Mouse (Mus musculus) bone marrow macrophage, adult 2 months (primary cell): ENCODE measurements at regions not wholly inside any gene's neighbourhood (a gene's known extent, or its start where the extent isn't known, plus 50 kb on each side); places are given as distances from the start of the nearest gene placed in this dataset.

ENCODE experiments used
- H3K27ac ChIP-seq: 2 replicates; pipeline ENCODE4 v1.5.1; 2012; ENCODE audit warnings: low read depth, low read length; ENCODE audit not compliant: insufficient read depth
- H3K4me1 ChIP-seq: 2 replicates; pipeline ENCODE4 v1.6.1; 2012; ENCODE audit warnings: low read length; ENCODE audit not compliant: control insufficient read depth, insufficient read depth
- H3K4me3 ChIP-seq: 2 replicates; pipeline ENCODE4 v1.5.1; 2012; ENCODE audit warnings: mild to moderate bottlenecking, low read length, moderate library complexity; ENCODE audit not compliant: insufficient read depth
- CTCF ChIP-seq: IDR thresholded peaks from 2 replicates; pipeline ENCODE4 v1.5.1; 2012; ENCODE audit warnings: low read depth, mild to moderate bottlenecking, low read length, moderate library complexity
- POLR2A ChIP-seq: IDR thresholded peaks from 2 replicates; pipeline ENCODE4 v1.6.1; 2012; ENCODE audit warnings: mild to moderate bottlenecking, low read depth, low read length, borderline replicate concordance

DNA sequence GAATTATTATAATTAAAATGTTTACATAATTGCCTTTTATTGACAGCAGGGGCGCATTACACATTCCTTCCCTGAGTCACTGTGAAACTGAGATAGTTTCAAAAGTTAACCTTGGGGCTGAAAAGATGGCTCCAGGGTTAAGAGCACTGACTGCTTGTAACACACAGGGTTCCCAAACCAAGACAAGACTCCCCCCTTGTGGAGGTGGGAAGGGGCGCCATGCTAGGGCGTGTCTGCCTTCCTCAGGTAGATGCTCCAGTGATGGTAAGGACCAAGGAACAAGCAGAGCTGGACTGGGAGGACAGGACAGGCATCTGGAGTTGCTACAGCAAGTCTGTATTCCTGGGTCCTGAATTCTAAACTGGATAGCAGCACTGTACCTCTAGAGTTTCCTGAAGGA, 351.9 kb downstream of the Tbc1d22a start:
- TF ChIP-seq CTCF = no peak
- no peak for TF ChIP-seq POLR2A
- no peak overlapping the region for H3K27ac ChIP-seq
- no peak overlapping the region for H3K4me3 ChIP-seq
- no peaks in the 10 kb centered on the region for H3K4me1 ChIP-seq

DNA sequence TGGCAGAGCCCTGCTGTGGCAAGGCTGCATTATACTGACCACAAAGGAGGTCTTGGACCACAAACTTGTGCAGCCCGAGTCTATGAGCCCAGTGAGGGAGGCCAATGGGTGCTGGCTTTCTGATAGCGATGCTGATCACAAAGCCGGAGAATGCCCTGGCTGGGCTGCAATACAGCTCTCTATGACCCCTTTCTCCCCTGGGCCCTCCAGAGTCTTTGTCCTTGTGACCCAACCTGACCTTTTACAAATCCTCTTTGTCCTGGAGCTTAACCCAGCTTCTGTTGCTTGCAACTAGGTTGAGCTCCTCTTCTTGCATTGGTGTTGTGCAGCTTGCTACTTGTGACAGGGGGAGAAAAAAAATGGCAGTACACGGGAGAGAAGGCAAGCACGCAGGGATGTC, 360.1 kb downstream of the Tbc1d22a start:
- Histone ChIP-seq H3K4me1 (no peaks in the 10 kb centered on the region), H3K4me3 (no peak overlapping the region), H3K27ac (no peak overlapping the region)
- TF ChIP-seq CTCF (no peak), POLR2A (no peak)

DNA sequence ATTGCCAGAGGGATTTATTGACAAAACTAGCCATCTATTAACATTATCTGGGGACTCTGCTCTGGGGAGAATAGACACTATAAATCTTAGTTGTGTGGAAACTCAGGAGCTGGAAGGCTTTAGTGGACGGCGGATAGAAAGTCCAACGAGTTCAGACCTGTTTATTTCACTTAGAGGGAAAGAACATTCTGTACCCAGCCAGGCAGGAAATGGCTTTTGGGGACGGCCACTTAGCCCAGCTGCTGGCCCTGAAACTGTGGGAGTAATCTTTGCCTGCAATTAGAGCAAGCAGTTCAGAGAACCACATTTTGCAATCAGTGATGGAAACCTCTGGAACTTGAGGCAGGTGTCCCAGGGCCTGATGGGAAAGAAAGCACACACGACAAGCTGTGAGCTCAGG, 362.4 kb downstream of the Tbc1d22a start:
- no peaks in the 10 kb centered on the region for H3K4me1 ChIP-seq
- no peak for TF ChIP-seq CTCF
- TF ChIP-seq POLR2A = no peak
- no peak overlapping the region for H3K27ac ChIP-seq
- no peak overlapping the region for H3K4me3 ChIP-seq

DNA sequence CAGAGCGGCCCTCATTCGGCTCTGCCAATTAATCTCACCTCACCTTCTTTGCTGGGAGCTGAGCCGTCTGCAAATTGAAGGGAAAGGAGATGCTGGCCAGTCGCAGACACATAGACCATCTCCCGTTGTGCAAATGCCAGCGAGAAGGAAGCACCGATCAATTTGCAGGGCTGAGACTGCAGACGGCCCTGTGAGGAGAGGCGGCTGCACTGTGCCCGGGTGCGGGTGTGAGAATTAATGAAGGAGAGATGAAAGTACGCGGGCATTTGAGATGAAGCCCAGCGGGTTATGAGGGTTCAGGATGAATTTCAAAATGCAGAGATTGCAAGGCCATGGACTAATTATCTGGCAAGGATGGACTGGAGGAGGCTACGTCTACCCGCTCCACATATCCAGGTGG, 364.4 kb downstream of the Tbc1d22a start:
- no peak for TF ChIP-seq POLR2A
- no peak for TF ChIP-seq CTCF

DNA sequence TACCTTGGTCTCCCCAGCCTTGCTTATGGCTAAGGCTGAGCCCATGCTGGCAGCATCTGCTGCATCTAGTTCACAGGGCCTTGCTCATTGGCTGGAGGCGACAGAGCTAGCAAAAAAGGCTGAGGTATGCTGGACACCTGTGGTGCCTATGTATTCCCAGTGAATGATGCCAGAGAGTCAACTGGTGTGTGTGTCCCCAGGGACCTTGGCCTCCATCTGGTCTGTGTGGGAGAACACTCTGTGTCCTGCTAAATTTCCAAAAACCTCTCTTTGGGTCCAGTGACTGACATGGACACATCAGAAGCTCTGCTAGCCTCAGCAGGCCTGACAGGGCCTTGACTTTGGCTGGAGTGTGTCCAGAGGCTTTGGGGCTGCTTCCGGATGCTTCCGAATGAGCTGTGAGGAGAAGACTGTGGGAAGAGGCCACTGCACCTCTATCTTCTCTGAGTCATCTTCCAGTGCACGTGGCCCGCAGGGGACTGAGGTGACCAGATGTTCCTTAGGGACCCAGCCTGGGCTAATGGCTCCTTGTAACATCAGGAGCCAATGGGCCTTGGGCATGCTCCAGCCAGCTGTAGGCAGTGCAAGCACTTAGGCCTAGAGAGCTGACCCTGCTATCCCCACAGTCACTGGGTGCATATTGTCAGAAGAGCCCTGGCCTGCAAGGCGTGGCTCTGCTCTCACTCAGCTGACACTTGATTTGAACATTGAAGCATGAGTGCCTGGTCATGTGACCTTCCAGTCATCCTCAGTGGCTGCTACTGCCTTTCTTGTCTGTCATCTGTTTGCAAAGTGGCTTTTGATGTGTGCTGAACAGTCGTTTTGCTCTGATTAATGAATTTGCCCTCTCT, 368.2 kb downstream of the Tbc1d22a start:
- TF ChIP-seq POLR2A = no peak
- TF ChIP-seq CTCF = no peak
- Histone ChIP-seq H3K4me3 (no peak overlapping the region), H3K27ac (no peak overlapping the region), H3K4me1 (no peaks in the 10 kb centered on the region)

More for the DNA sequence above, 364.4 kb downstream of the Tbc1d22a start:
- no peak overlapping the region for H3K27ac ChIP-seq
- no peak overlapping the region for H3K4me3 ChIP-seq
- H3K4me1 ChIP-seq = no peaks in the 10 kb centered on the region

DNA sequence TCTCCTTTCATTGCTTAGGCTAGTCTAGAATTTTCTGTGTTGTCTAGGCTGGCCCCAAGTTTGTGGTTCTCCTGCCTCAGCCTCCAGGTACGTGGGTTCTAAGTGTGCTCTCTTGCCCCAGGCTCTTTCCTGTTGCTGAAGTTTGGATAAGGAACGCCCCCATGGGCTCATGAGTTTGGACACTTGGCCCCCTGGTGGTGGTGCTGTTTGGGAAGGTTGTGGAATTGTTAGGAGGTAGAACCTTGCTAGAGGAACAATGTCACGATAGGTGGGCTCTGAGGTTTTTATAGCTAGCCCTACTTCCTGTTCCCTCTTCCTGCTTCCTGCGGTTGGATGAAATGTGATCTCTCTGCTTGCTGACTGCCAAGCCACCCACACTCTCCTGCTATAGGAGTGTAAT, 371.5 kb downstream of the Tbc1d22a start:
- Histone ChIP-seq H3K4me1 (no peaks in the 10 kb centered on the region), H3K4me3 (no peak overlapping the region), H3K27ac (no peak overlapping the region)
- TF ChIP-seq POLR2A (no peak), CTCF (no peak)

DNA sequence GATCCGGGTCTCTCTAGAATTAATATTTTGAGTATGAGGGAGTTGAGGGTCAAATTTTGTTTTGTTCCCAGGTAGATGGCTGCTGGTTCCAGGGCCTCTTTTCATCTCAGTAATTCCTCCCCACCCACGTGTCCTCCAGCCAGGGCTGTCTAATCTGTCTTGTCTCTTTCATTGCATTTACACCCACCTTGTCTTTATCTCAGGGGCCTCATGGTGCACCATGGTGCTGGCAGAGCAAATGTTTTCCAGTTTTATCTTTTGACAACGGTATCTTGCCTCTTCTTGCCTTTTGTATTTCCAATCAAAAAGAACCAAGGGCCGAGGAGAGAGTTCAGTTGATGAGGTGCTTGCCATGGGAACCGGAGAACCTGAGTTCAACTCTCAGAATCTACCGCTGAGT, 372.9 kb downstream of the Tbc1d22a start:
- no peak for TF ChIP-seq CTCF
- TF ChIP-seq POLR2A = no peak

DNA sequence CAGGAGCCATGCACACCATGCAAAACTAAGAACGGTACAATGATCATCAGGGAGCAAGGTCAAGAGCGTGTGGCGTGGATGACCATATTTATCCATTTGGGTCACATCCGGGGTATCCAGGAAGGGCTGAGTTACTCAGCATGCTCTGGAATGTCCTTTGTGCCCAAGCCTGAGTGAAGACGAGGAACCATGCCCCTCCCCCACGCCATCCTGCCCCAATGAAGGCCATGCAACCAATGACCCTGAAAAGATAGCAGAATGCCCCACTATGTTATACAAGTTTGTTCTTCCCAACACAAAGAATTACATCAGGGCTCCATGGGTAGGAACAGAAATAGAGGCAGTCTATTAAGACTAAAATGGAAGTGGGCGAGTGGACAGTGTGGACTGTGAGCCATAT, 375.8 kb downstream of the Tbc1d22a start:
- no peak overlapping the region for H3K4me3 ChIP-seq
- no peak overlapping the region for H3K27ac ChIP-seq
- H3K4me1 ChIP-seq = no peaks in the 10 kb centered on the region
- TF ChIP-seq CTCF (no peak), POLR2A (no peak)

More for the DNA sequence above, 372.9 kb downstream of the Tbc1d22a start:
- Histone ChIP-seq H3K27ac (no peak overlapping the region), H3K4me1 (no peaks in the 10 kb centered on the region), H3K4me3 (no peak overlapping the region)

DNA sequence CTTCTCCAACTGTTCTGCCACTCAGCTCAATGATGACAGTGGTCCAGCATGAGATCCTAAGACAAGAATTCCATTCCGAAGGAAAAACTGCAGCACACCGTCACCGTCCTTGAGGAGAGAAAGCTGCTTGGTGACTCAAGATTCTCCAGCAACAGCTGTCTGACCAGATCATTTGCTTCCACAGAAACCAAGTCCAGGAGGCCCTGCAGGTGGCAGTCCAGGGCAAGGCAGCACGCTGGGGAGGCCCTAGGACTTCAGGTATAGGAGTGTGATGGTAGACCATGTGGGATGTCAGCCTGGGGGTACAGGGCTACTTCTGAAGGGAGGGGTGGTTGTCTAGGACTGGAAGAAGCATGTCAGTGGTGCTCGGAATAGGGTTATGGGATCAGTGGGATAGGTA, 376.6 kb downstream of the Tbc1d22a start:
- TF ChIP-seq POLR2A = no peak
- no peak for TF ChIP-seq CTCF
- H3K4me3 ChIP-seq = no peak overlapping the region
- H3K4me1 ChIP-seq = no peaks in the 10 kb centered on the region
- no peak overlapping the region for H3K27ac ChIP-seq

DNA sequence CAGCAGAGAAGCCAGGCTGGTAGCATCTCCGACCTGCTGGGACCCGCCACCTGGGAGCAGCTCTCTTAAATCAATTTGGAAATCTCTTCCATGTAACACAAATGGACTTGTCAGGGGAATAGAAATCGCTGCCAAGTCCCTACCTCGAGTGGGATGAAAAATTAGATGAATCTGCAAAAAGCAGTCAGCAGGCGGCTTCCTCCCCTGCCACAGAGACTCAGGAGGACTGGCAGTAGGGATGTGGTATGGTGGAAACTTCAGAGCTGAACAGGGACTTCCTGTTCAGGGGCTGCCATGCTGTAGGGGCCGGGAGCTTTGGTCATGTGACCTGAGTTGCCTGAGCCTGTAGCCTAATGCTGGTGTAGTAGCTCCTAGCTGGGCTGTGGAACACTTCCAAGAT, 379.1 kb downstream of the Tbc1d22a start:
- no peak overlapping the region for H3K27ac ChIP-seq
- no peaks in the 10 kb centered on the region for H3K4me1 ChIP-seq
- no peak for TF ChIP-seq CTCF
- TF ChIP-seq POLR2A = no peak
- no peak overlapping the region for H3K4me3 ChIP-seq

DNA sequence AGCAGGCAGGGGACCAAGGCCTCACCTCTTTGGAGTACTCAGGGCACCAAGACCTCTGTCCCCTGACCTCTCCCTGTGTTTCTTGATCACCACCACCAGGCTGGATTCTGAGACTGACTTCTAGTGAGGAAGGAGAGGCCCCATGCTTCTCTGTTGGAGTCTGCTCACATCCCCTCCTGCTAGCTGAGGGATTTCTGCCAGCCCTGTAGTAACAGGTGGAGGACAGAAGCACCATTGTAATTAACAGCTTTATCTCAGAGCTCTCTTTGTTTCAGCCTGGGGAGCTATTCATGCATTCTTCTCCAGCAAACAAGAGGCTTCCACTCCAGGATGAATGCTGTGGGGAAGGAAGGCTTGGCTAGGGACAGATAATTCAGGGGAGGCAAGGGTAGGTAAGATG, 392.2 kb downstream of the Tbc1d22a start:
- Histone ChIP-seq H3K27ac (no peak overlapping the region), H3K4me1 (no peaks in the 10 kb centered on the region), H3K4me3 (no peak overlapping the region)
- TF ChIP-seq CTCF (no peak), POLR2A (no peak)
